Mouse (Mus musculus) cerebellum, adult 11-12 months (tissue): ENCODE measurements around the gene Trip13.

ENCODE experiments used
- DNase-seq: peaks from one replicate; pipeline ENCODE4 v3.0.0; 2022

Gene Trip13

GRCm38 (mm10) chr13:73937321-73938176 is at the start of gene Trip13, which contains the start of gene Brd9:
TSS of gene Trip13 (minus strand) at chr13:73937784.
TSS of gene Brd9 (plus strand) at chr13:73937811.
- DNase-seq: peak; percentile 90

- no peak for DNase-seq
Observed at GRCm38 (mm10) chr13:73976935-73977334, 39.4 kb upstream of the Trip13 start.

- no peak for DNase-seq
Observed at GRCm38 (mm10) chr13:73974523-73974922, 36.9 kb upstream of the Trip13 start.

GRCm38 (mm10) chr13:73970545-73971448 is 33.2 kb upstream of the Trip13 start:
- peak; percentile 42 for DNase-seq

GRCm38 (mm10) chr13:73963551-73963950 is 26.0 kb upstream of the Trip13 start, which contains the start of gene Zdhhc11:
TSS of gene Zdhhc11 (plus strand) at chr13:73963851.
- DNase-seq: no peak

GRCm38 (mm10) chr13:73961177-73961576 is 23.6 kb upstream of the Trip13 start:
- no peak for DNase-seq

GRCm38 (mm10) chr13:73960117-73960652 is 22.6 kb upstream of the Trip13 start:
- no peak for DNase-seq

- no peak for DNase-seq
Observed at GRCm38 (mm10) chr13:73955531-73955930, 17.9 kb upstream of the Trip13 start.

- DNase-seq: no peak
Observed at GRCm38 (mm10) chr13:73954666-73955065, 17.1 kb upstream of the Trip13 start.

- DNase-seq: no peak
Observed at GRCm38 (mm10) chr13:73953551-73954130, 16.1 kb upstream of the Trip13 start.

GRCm38 (mm10) chr13:73944606-73945005 is 7.0 kb upstream of the Trip13 start:
- DNase-seq: no peak

GRCm38 (mm10) chr13:73939101-73939500 is 1.5 kb upstream of the Trip13 start:
- no peak for DNase-seq

- DNase-seq: no peak
Observed at GRCm38 (mm10) chr13:73938177-73938560, 585 bp upstream of the Trip13 start.

GRCm38 (mm10) chr13:73936938-73937320 is 655 bp downstream of the Trip13 start:
- no peak for DNase-seq

- no peak for DNase-seq
Observed at GRCm38 (mm10) chr13:73932201-73932600, 5.4 kb downstream of the Trip13 start.

GRCm38 (mm10) chr13:73913066-73913465 is 24.5 kb downstream of the Trip13 start:
- no peak for DNase-seq

GRCm38 (mm10) chr13:73907683-73908412 is 29.7 kb downstream of the Trip13 start:
- DNase-seq: no peak

GRCm38 (mm10) chr13:73907136-73907535 is 30.4 kb downstream of the Trip13 start:
- DNase-seq: no peak

- DNase-seq: no peak
Observed at GRCm38 (mm10) chr13:73897561-73897960, 40.0 kb downstream of the Trip13 start.

GRCm38 (mm10) chr13:73892493-73893178 is 44.9 kb downstream of the Trip13 start:
- DNase-seq: no peak

GRCm38 (mm10) chr13:73887415-73887874 is 50.1 kb downstream of the Trip13 start:
- DNase-seq: no peak
